Mouse (Mus musculus): ENCODE measurements around the gene Nrxn1. TPM values are rescaled to one million over a fixed set of nuclear protein-coding genes. Genes with fewer than 3 reads are reported as not detected.

The Nrxn1 gene
- polyA plus RNA-seq, 1 experiment from 2014 or later, result 3.2 TPM

DNA sequence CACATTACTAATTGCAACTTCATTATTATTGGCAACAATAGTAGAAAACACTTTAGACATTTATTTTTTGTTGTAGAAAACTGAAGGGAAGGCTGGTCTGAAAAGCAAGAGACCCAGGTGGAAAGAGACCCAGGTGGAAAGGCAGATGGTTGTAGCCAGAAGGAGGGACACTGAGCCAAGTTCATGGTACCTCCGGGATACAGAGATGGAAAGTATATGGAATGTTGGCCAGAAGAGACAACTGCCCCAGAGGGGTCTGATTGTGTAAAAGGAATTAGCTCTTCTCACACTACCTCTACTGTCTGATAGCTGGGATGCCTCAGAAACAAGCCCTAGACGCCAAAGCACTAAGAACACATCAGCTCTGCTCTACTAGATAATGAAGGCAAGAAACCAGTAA lies 179.6 kb downstream of the Nrxn1 start:
- H3K27ac ChIP-seq (replicated peaks; ENCODE audit: low read depth, low read length), result no peak overlapping the region
- no peak overlapping the region for H3K4me2 ChIP-seq (ENCODE audit: low read depth, severe bottlenecking)
- no peaks in the 10 kb centered on the region for H3K36me3 ChIP-seq (ENCODE audit: control insufficient read depth, insufficient read depth, low read length)
- no peaks in the 10 kb centered on the region for H3K27me3 ChIP-seq (ENCODE audit: control insufficient read depth, insufficient read depth, low read length)
- no peak overlapping the region for H3K4me3 ChIP-seq (ENCODE audit: low read depth, low read length)
- H3K9me3 ChIP-seq (ENCODE audit: control insufficient read depth, low read length), result no peaks in the 10 kb centered on the region
- H3K4me1 ChIP-seq (ENCODE audit: control insufficient read depth, insufficient read depth, low read length), result no peaks in the 10 kb centered on the region
- 83% methylated on average over 2 of the region's 2 CpGs for WGBS
- ATAC-seq (ENCODE audit: insufficient number of reproducible peaks, low FRiP score, low TSS enrichment, low read depth) (no peak), DNase-seq (ENCODE audit: low spot score) (no peak)
- H3K9ac ChIP-seq (ENCODE audit: low read length), result no peak overlapping the region

DNA sequence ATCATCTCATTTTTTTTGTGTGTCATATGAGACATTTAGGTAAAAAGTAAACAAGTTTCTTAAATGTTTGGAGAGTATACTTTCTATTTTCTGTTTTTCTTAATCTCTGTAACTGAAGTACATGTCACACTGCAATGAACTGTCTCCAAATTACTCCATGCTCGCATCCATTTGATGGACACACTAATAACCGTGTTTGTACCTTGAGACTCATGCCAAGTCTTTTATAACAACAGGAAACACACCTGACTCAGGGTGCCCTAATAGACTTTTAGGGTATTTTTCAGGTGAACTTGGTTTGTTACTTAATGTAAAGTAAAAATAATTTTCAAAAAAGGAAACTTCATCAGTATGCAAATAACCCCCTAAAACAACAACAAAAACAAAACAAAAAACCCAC lies 180.1 kb downstream of the Nrxn1 start:
- no peaks in the 10 kb centered on the region for H3K36me3 ChIP-seq (ENCODE audit: control insufficient read depth, insufficient read depth, low read length)
- no peak overlapping the region for H3K4me2 ChIP-seq (ENCODE audit: low read depth, severe bottlenecking)
- no peak overlapping the region for H3K4me3 ChIP-seq (ENCODE audit: low read depth, low read length)
- WGBS, result 81% methylated on average over 2 of the region's 2 CpGs
- no peak for DNase-seq (ENCODE audit: low spot score)
- no peaks in the 10 kb centered on the region for H3K27me3 ChIP-seq (ENCODE audit: control insufficient read depth, insufficient read depth, low read length)
- H3K27ac ChIP-seq (replicated peaks; ENCODE audit: low read depth, low read length), result no peak overlapping the region
- ATAC-seq (ENCODE audit: insufficient number of reproducible peaks, low FRiP score, low TSS enrichment, low read depth), result no peak
- no peaks in the 10 kb centered on the region for H3K9me3 ChIP-seq (ENCODE audit: control insufficient read depth, low read length)
- no peaks in the 10 kb centered on the region for H3K4me1 ChIP-seq (ENCODE audit: control insufficient read depth, insufficient read depth, low read length)
- H3K9ac ChIP-seq (ENCODE audit: low read length), result no peak overlapping the region

DNA sequence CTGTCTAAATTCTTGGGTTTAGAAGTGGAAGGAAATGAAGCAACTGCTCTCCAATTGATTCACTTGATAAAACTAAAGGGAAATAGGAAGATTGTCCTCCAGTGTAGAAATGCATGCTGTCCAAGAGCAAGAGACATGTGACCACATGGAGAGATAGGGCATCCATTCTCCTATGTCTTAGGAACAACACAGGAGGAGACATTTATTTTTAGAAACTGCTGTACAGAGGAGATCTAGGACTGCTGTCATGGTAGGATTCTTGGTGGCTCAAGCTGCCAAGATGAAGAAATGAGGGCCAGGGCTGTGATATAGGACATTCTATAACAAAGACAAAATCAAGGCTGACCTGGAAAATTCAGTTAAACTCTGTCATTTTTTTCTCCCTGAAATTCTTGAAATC lies 180.5 kb downstream of the Nrxn1 start:
- Histone ChIP-seq H3K4me2 (ENCODE audit: low read depth, severe bottlenecking) (no peak overlapping the region), H3K27me3 (ENCODE audit: control insufficient read depth, insufficient read depth, low read length) (no peaks in the 10 kb centered on the region), H3K27ac (replicated peaks; ENCODE audit: low read depth, low read length) (no peak overlapping the region), H3K9me3 (ENCODE audit: control insufficient read depth, low read length) (no peaks in the 10 kb centered on the region), H3K4me1 (ENCODE audit: control insufficient read depth, insufficient read depth, low read length) (no peaks in the 10 kb centered on the region), H3K36me3 (ENCODE audit: control insufficient read depth, insufficient read depth, low read length) (no peaks in the 10 kb centered on the region), H3K4me3 (ENCODE audit: low read depth, low read length) (no peak overlapping the region), H3K9ac (ENCODE audit: low read length) (no peak overlapping the region)
- ATAC-seq (ENCODE audit: insufficient number of reproducible peaks, low FRiP score, low TSS enrichment, low read depth) (no peak), DNase-seq (ENCODE audit: low spot score) (no peak)

DNA sequence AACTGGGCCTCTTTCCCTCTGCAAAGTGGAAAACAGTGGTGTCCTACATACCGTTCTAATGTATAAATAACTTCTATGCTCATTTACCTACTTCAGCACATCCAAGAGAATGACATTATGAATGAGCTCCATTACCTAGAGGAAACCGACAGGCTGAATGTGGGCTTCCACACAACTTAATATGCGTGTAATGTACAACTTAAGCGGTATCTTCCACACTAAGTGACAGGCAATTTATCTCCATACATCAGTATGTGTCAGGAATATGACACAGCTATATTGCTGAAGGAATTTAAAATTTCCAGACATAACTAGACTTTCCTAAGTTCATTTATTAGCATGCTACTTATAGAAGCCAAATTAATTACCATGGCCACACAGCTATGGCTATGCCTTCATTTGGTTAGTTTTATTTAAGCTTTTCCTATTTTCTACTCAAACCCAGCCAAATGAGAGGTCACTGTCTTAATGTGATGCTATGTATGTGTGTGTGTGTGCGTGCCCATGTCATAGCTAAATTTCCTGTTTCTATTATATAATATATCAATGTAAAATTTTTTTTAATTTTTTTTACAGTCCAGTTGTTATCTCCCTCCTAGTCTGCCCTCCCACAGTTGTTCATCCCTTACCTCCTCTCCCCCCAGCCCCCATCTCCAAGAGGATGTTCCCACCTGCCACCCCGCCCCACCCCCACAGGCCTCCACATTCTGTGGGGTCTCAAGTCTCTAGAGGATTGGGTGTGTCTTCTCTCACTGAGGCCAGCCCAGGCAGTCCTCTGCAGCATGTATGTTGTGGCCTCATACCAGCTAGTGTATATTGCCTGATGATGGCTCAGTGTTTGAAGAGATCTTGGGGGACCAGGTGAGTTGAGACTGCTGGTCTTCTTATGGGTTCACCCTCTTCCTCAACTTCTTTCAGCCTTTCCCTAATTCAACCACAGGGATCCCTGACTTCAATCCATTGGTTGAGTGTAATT lies 186.5 kb downstream of the Nrxn1 start:
- no peak for ATAC-seq (ENCODE audit: insufficient number of reproducible peaks, low FRiP score, low TSS enrichment, low read depth)
- no peak for DNase-seq (ENCODE audit: low spot score)
- no peaks in the 10 kb centered on the region for H3K9me3 ChIP-seq (ENCODE audit: control insufficient read depth, low read length)
- no peaks in the 10 kb centered on the region for H3K27me3 ChIP-seq (ENCODE audit: control insufficient read depth, insufficient read depth, low read length)
- H3K4me2 ChIP-seq (ENCODE audit: low read depth, severe bottlenecking), result no peak overlapping the region
- no peak overlapping the region for H3K4me3 ChIP-seq (ENCODE audit: low read depth, low read length)
- no peaks in the 10 kb centered on the region for H3K4me1 ChIP-seq (ENCODE audit: control insufficient read depth, insufficient read depth, low read length)
- H3K36me3 ChIP-seq (ENCODE audit: control insufficient read depth, insufficient read depth, low read length), result no peaks in the 10 kb centered on the region
- 84% methylated on average over 6 of the region's 6 CpGs for WGBS
- no peak overlapping the region for H3K27ac ChIP-seq (replicated peaks; ENCODE audit: low read depth, low read length)
- H3K9ac ChIP-seq (ENCODE audit: low read length), result no peak overlapping the region

DNA sequence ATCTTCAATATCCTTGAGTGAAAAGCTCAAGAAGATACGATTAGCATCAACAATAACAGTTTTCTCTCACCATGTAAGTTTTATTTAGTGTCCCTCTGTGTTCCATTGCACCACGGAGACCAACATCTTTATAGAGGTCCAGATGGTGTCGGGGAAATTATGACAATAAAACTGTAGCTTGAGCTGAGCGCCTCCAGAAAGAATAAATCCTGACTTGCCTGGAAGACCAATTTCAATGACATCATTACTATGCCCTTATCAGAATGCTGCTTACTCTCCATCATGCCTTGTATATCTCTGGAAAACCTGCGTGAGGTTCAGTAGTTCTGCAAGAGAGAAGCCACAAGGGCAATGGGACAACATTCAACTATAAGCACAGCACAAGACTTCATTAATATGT lies 187.7 kb downstream of the Nrxn1 start:
- ATAC-seq (ENCODE audit: insufficient number of reproducible peaks, low FRiP score, low TSS enrichment, low read depth), result no peak
- H3K4me2 ChIP-seq (ENCODE audit: low read depth, severe bottlenecking), result no peak overlapping the region

DNA sequence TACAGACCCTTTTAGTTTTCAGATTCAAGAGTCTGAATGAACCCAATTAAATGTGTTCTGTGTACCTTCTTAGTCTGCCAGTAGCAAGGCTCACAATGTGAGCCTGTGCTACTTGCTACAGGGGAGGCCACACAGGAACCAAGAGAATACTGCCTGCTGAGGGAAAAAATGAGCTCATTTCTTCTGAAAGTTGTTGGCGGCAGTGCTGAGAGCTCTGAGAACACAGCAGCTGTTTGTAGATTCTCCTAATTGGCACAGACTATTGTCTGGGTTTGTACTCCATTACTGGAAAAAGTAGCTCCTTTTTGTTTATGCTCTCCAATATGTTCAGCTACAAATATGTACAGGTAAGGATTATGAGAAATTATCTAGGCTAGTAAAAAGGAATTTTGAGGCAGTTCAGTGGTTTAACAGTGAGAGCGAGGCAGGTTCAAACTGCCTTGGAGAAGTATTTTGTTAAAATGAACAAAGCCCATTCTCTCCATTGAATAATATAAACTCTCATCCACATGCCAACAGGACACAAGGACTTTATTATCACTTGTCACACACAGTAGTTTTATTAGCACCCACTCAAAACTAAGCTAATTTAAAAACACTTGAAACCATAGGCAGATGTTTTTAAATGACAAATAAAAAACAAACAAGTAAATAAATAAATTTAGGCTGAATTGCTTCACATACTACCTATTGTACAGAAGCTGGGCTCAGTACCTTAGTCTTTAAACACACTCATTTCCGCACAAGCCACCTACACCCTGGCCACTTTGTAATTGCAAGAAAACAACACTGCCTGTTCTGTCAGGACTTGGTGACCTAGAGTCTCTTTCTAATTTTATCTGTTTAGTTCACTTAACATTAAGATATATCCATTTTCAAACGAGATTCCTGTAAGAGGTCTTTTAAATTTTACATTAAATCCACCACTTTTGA lies 200.3 kb downstream of the Nrxn1 start:
- no peak overlapping the region for H3K4me3 ChIP-seq (ENCODE audit: low read depth, low read length)
- H3K4me1 ChIP-seq (ENCODE audit: control insufficient read depth, insufficient read depth, low read length), result no peaks in the 10 kb centered on the region
- no peak overlapping the region for H3K4me2 ChIP-seq (ENCODE audit: low read depth, severe bottlenecking)
- DNase-seq (ENCODE audit: low spot score) (no peak), ATAC-seq (ENCODE audit: insufficient number of reproducible peaks, low FRiP score, low TSS enrichment, low read depth) (peak; percentile 51; the same call in 1 of the 2 replicates)
- H3K36me3 ChIP-seq (ENCODE audit: control insufficient read depth, insufficient read depth, low read length), result no peaks in the 10 kb centered on the region
- no peaks in the 10 kb centered on the region for H3K9me3 ChIP-seq (ENCODE audit: control insufficient read depth, low read length)
- H3K27ac ChIP-seq (replicated peaks; ENCODE audit: low read depth, low read length), result peak overlapping the region; percentile 36; the same call in 1 of the 2 replicates
- 49% methylated on average over 4 of the region's 4 CpGs for WGBS
- no peaks in the 10 kb centered on the region for H3K27me3 ChIP-seq (ENCODE audit: control insufficient read depth, insufficient read depth, low read length)
- no peak overlapping the region for H3K9ac ChIP-seq (ENCODE audit: low read length)

More for the DNA sequence above, 187.7 kb downstream of the Nrxn1 start:
- 80% methylated on average over 5 of the region's 5 CpGs for WGBS
- H3K4me1 ChIP-seq (ENCODE audit: control insufficient read depth, insufficient read depth, low read length), result no peaks in the 10 kb centered on the region
- H3K27ac ChIP-seq (replicated peaks; ENCODE audit: low read depth, low read length), result no peak overlapping the region
- no peaks in the 10 kb centered on the region for H3K9me3 ChIP-seq (ENCODE audit: control insufficient read depth, low read length)
- DNase-seq (ENCODE audit: low spot score), result no peak
- H3K9ac ChIP-seq (ENCODE audit: low read length), result no peak overlapping the region
- H3K36me3 ChIP-seq (ENCODE audit: control insufficient read depth, insufficient read depth, low read length), result no peaks in the 10 kb centered on the region
- H3K27me3 ChIP-seq (ENCODE audit: control insufficient read depth, insufficient read depth, low read length), result no peaks in the 10 kb centered on the region
- H3K4me3 ChIP-seq (ENCODE audit: low read depth, low read length), result no peak overlapping the region

DNA sequence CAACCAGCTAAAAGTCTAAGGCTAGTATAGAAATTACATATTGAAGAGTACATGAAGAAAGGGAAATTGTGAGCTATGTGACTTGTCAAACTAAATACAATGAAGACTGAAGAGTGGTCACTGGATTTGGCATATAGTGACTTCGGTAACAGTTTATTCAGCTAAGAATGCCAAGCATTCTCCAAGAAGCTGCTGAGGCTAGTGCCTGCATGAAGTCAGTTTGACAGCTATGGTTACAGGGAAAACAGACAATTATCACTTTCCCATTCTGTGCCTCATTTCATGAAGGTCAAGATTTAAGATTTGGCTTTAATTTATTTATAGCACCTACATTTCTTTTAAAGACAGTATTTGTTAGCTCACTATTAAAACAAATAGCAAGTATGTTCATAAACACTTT lies 201.2 kb downstream of the Nrxn1 start:
- H3K4me2 ChIP-seq (ENCODE audit: low read depth, severe bottlenecking), result no peak overlapping the region
- H3K27me3 ChIP-seq (ENCODE audit: control insufficient read depth, insufficient read depth, low read length), result no peaks in the 10 kb centered on the region
- DNase-seq (ENCODE audit: low spot score) (no peak), ATAC-seq (ENCODE audit: insufficient number of reproducible peaks, low FRiP score, low TSS enrichment, low read depth) (no peak)
- 67% methylated on average over 1 of the region's 1 CpGs for WGBS
- no peak overlapping the region for H3K4me3 ChIP-seq (ENCODE audit: low read depth, low read length)
- H3K9me3 ChIP-seq (ENCODE audit: control insufficient read depth, low read length), result no peaks in the 10 kb centered on the region
- H3K27ac ChIP-seq (replicated peaks; ENCODE audit: low read depth, low read length), result no peak overlapping the region
- H3K4me1 ChIP-seq (ENCODE audit: control insufficient read depth, insufficient read depth, low read length), result no peaks in the 10 kb centered on the region
- H3K9ac ChIP-seq (ENCODE audit: low read length), result no peak overlapping the region
- no peaks in the 10 kb centered on the region for H3K36me3 ChIP-seq (ENCODE audit: control insufficient read depth, insufficient read depth, low read length)

DNA sequence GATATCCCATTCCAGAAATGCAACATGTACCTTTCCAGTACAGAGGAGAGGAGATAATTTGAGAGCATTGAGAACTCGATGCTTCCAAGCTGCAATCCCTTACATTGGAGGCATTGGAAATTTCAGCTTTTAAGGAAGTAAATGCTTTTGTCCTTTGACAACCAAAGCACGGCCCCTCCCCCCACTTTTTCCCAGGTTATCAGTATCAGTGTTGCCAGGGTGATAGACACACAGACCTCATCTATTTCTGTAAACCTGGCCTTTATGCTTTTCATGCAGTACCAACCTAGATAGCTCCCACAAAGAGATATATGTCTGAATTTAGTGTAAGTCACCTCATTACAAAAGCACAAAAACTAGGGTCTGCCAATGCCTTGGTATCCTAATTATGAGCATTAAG lies 235.6 kb downstream of the Nrxn1 start:
- no peaks in the 10 kb centered on the region for H3K36me3 ChIP-seq (ENCODE audit: control insufficient read depth, insufficient read depth, low read length)
- H3K4me2 ChIP-seq (ENCODE audit: low read depth, severe bottlenecking), result no peak overlapping the region
- H3K9me3 ChIP-seq (ENCODE audit: control insufficient read depth, low read length), result no peaks in the 10 kb centered on the region
- WGBS, result 87% methylated on average over 2 of the region's 2 CpGs
- no peak overlapping the region for H3K4me3 ChIP-seq (ENCODE audit: low read depth, low read length)
- no peaks in the 10 kb centered on the region for H3K4me1 ChIP-seq (ENCODE audit: control insufficient read depth, insufficient read depth, low read length)
- ATAC-seq (ENCODE audit: insufficient number of reproducible peaks, low FRiP score, low TSS enrichment, low read depth), result no peak
- H3K27me3 ChIP-seq (ENCODE audit: control insufficient read depth, insufficient read depth, low read length), result no peaks in the 10 kb centered on the region
- H3K9ac ChIP-seq (ENCODE audit: low read length), result no peak overlapping the region
- no peak for DNase-seq (ENCODE audit: low spot score)
- no peak overlapping the region for H3K27ac ChIP-seq (replicated peaks; ENCODE audit: low read depth, low read length)
